Mouse (Mus musculus): ENCODE results near the gene Krt83.

The Krt83 gene

DNA sequence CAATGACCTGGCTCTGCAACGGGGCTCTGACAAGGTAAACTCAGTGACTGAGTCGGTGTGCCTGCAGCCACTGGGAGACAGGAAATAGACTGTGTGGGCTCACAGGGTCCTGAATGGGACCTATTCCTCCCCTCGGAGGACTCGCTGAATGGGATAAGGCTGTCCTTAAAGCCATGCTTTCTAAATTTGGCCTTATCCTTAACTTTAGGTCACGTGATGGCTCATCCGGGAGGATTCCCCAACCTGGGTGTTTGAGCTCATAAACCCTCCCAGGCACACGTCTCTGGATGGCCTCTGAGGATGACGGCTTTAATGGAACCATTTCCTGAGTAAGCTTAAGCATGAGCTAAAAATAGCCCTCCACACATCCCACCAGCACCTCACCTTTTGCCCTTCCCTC lies 1.4 kb upstream of the Krt83 start:
- H3K36me3 ChIP-seq (ENCODE audit: control insufficient read depth, insufficient read depth, low read length, poor library complexity, severe bottlenecking) = no peaks in the 10 kb centered on the region
- DNase-seq (ENCODE audit: low read depth, low spot score) = no peak
- no peaks in the 10 kb centered on the region for H3K27me3 ChIP-seq (ENCODE audit: control insufficient read depth, insufficient read depth, low read length, poor library complexity, severe bottlenecking)

DNA sequence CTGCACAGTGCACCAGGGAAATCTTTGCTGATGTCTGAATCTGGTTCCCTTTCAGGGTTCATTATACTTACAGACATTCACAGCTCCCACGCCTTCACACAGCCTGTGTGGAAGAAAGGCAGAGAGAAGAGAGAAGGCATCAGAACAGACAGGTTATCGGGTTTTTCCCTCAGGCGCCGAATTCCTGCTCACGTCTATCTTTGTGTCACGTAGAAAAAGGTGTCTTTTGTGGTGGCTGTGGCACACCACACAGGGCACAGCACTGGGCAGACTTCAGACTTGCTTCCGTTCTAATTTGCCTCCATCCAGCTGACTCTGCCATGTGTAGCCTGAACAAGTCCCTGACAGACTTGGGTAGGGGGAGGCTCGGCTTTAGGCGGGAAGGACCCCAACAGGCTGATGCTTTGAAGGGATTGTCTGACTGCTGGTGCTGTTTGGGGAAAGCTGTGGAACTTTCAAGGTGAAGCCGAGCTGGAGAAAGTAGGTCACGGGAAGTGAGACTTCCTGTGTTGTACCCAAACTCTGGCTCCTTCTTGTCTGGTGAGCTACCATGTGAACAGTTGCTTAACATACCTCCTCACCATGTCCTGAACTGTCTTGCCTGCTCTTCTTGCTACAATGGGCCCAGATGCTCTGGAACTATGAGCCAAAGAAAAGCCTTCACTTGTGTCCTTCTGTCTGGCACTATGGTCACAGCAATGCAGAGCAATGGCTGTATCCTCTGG lies 5.2 kb downstream of the Krt83 start:
- DNase-seq (ENCODE audit: low read depth, low spot score) = no peak

GRCm38 (mm10) chr15:101484939-101485338 lies 6.4 kb downstream of the Krt83 start:
- no peak for DNase-seq (ENCODE audit: low read depth, low spot score)
- Histone ChIP-seq H3K27me3 (ENCODE audit: control insufficient read depth, insufficient read depth, low read length, poor library complexity, severe bottlenecking) (no peaks in the 10 kb centered on the region), H3K36me3 (ENCODE audit: control insufficient read depth, insufficient read depth, low read length, poor library complexity, severe bottlenecking) (no peaks in the 10 kb centered on the region)

More for the DNA sequence above, 5.2 kb downstream of the Krt83 start:
- Histone ChIP-seq H3K27me3 (ENCODE audit: control insufficient read depth, insufficient read depth, low read length, poor library complexity, severe bottlenecking) (no peaks in the 10 kb centered on the region), H3K36me3 (ENCODE audit: control insufficient read depth, insufficient read depth, low read length, poor library complexity, severe bottlenecking) (no peaks in the 10 kb centered on the region)

DNA sequence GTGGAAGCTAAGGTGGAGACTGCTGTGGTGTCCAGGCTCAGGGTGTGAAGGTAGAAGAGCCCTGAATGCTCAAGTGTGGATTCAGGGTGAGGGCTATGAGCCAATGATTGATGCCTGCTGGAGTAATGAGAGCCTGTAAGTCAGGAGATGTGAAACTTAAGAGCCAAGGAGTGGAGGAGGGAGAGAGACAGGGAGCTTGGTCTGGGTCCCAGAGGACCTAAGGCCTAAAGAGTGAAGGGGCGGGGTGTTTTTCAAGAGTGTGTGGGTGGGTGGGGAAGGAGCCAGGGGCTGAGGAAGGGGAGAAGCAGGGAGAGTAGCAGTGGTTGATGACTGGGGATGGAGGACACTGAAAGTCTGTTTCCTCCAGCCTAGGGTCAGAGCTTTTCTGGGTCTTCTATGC lies 7.7 kb downstream of the Krt83 start:
- H3K36me3 ChIP-seq (ENCODE audit: control insufficient read depth, insufficient read depth, low read length, poor library complexity, severe bottlenecking) = no peaks in the 10 kb centered on the region

GRCm38 (mm10) chr15:101482056-101482455 lies 9.3 kb downstream of the Krt83 start:
- Histone ChIP-seq H3K36me3 (ENCODE audit: control insufficient read depth, insufficient read depth, low read length, poor library complexity, severe bottlenecking) (no peaks in the 10 kb centered on the region), H3K27me3 (ENCODE audit: control insufficient read depth, insufficient read depth, low read length, poor library complexity, severe bottlenecking) (no peaks in the 10 kb centered on the region)
- no peak for DNase-seq (ENCODE audit: low read depth, low spot score)

More for the DNA sequence above, 7.7 kb downstream of the Krt83 start:
- no peaks in the 10 kb centered on the region for H3K27me3 ChIP-seq (ENCODE audit: control insufficient read depth, insufficient read depth, low read length, poor library complexity, severe bottlenecking)
- no peak for DNase-seq (ENCODE audit: low read depth, low spot score)

DNA sequence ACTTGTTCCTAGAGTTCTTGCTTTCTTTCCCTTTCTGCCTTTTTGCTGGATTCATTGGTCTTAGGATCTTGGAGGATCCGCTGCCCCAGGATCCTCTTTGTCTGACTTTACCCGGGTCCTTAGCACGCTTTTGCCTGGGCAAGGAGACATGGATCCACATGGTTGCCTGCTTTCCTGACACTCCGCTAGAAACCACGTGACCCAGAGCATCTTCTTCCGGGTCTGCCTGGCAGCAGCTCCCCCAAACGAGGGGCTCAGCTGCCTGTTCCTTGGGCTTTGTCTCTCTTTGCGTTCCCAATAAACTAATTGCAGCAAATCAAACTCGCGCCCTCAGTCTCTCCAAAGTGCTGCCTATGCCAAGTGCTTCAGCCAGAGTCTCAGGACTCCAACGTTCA lies 11.6 kb downstream of the Krt83 start:
- H3K36me3 ChIP-seq (ENCODE audit: control insufficient read depth, insufficient read depth, low read length, poor library complexity, severe bottlenecking) = no peaks in the 10 kb centered on the region
- DNase-seq (ENCODE audit: low read depth, low spot score) = no peak

DNA sequence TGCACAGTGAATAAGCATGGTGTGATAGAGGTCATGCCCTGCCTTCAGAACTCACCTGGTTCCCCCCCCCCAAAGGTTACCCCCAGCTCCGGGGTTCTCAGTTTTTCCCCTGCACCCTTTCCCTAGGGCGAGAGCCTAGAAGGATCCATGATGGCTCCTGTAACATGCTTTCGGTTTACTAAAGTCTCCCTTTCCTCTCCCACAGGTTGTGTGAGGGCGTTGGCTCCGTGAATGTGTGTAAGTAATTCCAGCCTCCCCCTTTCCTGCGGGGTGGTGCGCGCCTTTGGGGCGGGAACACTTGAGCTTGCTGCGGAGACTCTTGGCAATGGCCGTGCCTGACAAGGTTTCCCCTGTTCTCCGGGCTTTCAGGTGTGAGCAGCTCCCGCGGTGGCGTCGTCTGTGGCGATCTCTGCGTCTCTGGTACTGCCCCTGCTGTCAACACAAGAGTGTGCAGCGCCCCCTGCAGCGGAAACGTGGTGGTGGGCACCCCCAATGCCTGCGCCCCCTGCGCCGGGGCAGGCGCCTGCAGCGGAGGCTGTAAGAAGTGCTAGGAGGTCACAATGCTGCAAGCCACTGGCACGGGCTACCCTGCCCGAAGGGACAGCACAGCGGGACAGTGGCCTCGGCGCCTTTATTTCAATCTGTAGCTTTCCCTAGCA lies 12.2 kb downstream of the Krt83 start:
- peak; percentile 13 for DNase-seq (ENCODE audit: low read depth, low spot score)
- Histone ChIP-seq H3K36me3 (ENCODE audit: control insufficient read depth, insufficient read depth, low read length, poor library complexity, severe bottlenecking) (no peaks in the 10 kb centered on the region), H3K27me3 (ENCODE audit: control insufficient read depth, insufficient read depth, low read length, poor library complexity, severe bottlenecking) (no peaks in the 10 kb centered on the region)

More for the DNA sequence above, 11.6 kb downstream of the Krt83 start:
- H3K27me3 ChIP-seq (ENCODE audit: control insufficient read depth, insufficient read depth, low read length, poor library complexity, severe bottlenecking) = no peaks in the 10 kb centered on the region

GRCm38 (mm10) chr15:101472952-101473528 lies 18.3 kb downstream of the Krt83 start, which contains the start of gene Krt86:
Krt86 (plus strand) TSS chr15:101473478.
- DNase-seq (ENCODE audit: low read depth, low spot score) = no peak
- H3K27me3 ChIP-seq (ENCODE audit: control insufficient read depth, insufficient read depth, low read length, poor library complexity, severe bottlenecking) = no peaks in the 10 kb centered on the region

DNA sequence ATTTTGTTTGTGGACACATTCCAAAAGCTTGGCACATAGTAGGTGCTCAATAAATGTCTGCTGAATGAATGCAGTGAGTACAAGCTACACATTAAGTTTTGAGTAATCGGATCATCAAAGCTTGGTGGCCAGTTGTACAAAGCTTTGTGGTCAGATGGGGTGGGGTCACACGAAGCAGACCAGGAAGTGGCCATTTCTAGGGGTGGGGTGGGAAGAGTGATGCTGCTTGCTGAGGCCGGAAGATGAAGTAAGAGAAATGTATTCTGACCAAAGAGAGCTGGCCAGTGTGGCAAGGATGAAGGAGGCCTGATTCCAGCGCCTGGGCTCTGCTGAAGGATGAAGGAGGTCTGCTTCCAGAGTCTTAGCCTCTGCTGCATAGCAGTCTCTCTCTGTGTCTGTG lies 22.2 kb downstream of the Krt83 start:
- DNase-seq (ENCODE audit: low read depth, low spot score) = no peak
- H3K27me3 ChIP-seq (ENCODE audit: control insufficient read depth, insufficient read depth, low read length, poor library complexity, severe bottlenecking) = no peaks in the 10 kb centered on the region
- H3K36me3 ChIP-seq (ENCODE audit: control insufficient read depth, insufficient read depth, low read length, poor library complexity, severe bottlenecking) = no peaks in the 10 kb centered on the region

More at GRCm38 (mm10) chr15:101472952-101473528, 18.3 kb downstream of the Krt83 start, which contains the start of gene Krt86:
- H3K36me3 ChIP-seq (ENCODE audit: control insufficient read depth, insufficient read depth, low read length, poor library complexity, severe bottlenecking) = no peaks in the 10 kb centered on the region

DNA sequence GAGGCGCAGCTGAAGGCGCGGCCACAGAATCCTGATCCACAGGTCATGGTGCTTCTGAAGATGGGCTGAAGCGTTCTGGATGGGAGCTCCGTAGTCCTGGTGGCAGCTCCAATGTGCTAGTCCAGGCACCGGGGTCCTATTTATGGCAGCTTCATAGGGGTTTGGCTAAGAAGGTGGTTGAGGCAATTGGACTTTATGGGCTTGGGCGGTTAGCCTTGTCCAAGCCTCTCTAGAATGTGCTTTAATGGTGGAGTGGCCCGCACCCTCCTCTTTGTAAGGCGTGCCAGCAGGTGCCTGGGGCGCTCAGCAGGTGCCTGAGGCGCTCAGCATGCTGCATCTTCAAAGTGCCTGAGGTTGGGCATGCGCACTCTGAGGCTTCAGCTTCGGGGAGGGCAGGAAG lies 27.7 kb downstream of the Krt83 start, which contains the start of gene Krt81:
TSS of gene Krt81 (minus strand) at position 101 of the 400 bp plus-strand sequence.
- Histone ChIP-seq H3K36me3 (ENCODE audit: control insufficient read depth, insufficient read depth, low read length, poor library complexity, severe bottlenecking) (no peaks in the 10 kb centered on the region), H3K27me3 (ENCODE audit: control insufficient read depth, insufficient read depth, low read length, poor library complexity, severe bottlenecking) (no peaks in the 10 kb centered on the region)
- no peak for DNase-seq (ENCODE audit: low read depth, low spot score)

DNA sequence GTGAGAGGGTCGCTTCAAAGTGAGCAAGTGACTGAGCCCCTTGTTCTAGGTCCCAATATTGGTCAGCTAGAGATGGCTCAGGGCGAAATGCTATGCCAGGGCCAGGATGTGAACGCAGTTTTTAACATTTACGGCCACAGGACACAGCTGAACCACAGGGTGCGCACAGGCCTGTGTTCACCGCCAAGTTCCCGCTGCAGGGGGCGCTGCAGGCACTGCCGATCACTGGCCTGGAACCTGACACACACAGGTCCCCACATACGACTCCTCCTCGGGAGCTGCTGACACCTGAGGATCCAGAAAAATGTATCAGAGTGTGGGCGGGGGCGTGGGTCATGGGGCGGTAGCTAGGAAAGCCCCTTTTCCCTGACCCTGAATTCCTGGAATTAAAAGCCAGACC lies 32.0 kb downstream of the Krt83 start:
- H3K36me3 ChIP-seq (ENCODE audit: control insufficient read depth, insufficient read depth, low read length, poor library complexity, severe bottlenecking) = no peaks in the 10 kb centered on the region
- no peak for DNase-seq (ENCODE audit: low read depth, low spot score)
- no peaks in the 10 kb centered on the region for H3K27me3 ChIP-seq (ENCODE audit: control insufficient read depth, insufficient read depth, low read length, poor library complexity, severe bottlenecking)

GRCm38 (mm10) chr15:101458361-101458930 lies 32.9 kb downstream of the Krt83 start:
- no peak for DNase-seq (ENCODE audit: low read depth, low spot score)
- no peaks in the 10 kb centered on the region for H3K27me3 ChIP-seq (ENCODE audit: control insufficient read depth, insufficient read depth, low read length, poor library complexity, severe bottlenecking)
- no peaks in the 10 kb centered on the region for H3K36me3 ChIP-seq (ENCODE audit: control insufficient read depth, insufficient read depth, low read length, poor library complexity, severe bottlenecking)

DNA sequence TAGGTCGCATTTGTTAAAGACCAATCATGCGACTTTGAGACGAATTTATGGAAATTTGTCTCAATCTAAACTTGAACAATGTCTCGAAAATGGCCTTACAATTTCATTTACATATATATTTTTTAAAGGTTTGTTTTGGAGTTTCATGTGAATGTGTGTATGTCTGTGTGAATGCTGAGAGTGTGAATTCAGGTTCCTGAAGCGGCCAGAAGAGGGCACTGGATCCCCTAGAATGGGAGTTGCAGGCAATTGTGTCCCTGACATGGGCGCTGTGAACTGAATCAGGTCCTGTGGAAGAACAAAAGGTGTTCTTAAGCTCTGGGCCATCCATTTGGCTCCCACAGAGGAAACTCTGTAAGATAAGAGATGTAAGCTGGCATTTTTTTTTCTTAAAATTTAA lies 35.4 kb downstream of the Krt83 start:
- Histone ChIP-seq H3K27me3 (ENCODE audit: control insufficient read depth, insufficient read depth, low read length, poor library complexity, severe bottlenecking) (no peaks in the 10 kb centered on the region), H3K36me3 (ENCODE audit: control insufficient read depth, insufficient read depth, low read length, poor library complexity, severe bottlenecking) (no peaks in the 10 kb centered on the region)
- no peak for DNase-seq (ENCODE audit: low read depth, low spot score)

- no peak for DNase-seq (ENCODE audit: low read depth, low spot score)
- Histone ChIP-seq H3K36me3 (ENCODE audit: control insufficient read depth, insufficient read depth, low read length, poor library complexity, severe bottlenecking) (no peaks in the 10 kb centered on the region), H3K27me3 (ENCODE audit: control insufficient read depth, insufficient read depth, low read length, poor library complexity, severe bottlenecking) (no peaks in the 10 kb centered on the region)
These were observed 36.0 kb downstream of the Krt83 start for GRCm38 (mm10) chr15:101455292-101455691.

DNA sequence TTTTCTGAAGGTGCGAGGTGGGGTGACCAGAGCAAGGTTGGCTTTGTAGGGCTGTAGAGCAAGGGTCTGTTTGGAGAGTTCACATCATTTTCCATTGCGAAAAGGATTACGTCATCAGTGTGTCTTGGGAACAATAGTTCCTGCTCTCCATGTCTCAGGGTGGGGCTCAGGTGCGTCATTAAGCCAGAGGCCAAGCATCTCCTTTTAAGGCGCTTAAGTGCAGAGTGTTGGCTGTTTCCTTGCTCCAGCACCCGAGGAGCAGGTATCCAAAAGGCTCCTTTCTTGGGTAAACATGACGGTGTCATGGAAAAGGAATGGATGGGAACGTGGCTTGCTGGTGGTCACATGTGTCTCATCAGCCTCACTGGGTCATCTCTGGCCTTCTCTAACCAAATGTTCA lies 36.5 kb downstream of the Krt83 start:
- Histone ChIP-seq H3K36me3 (ENCODE audit: control insufficient read depth, insufficient read depth, low read length, poor library complexity, severe bottlenecking) (no peaks in the 10 kb centered on the region), H3K27me3 (ENCODE audit: control insufficient read depth, insufficient read depth, low read length, poor library complexity, severe bottlenecking) (no peaks in the 10 kb centered on the region)

More for the DNA sequence above, 36.5 kb downstream of the Krt83 start:
- DNase-seq (ENCODE audit: low read depth, low spot score) = no peak
